Mouse (Mus musculus) urinary bladder, adult 2 months (tissue): ENCODE data around the gene Ushbp1. TPM values are rescaled to one million over a fixed set of nuclear protein-coding genes. Genes with fewer than 3 reads are reported as not detected.
"Not testable (repeated sequence)": the region's sequence is repeated elsewhere in the genome, so short reads cannot be mapped to it uniquely, and the experiment has no call there.

Experiments
- DNase-seq: peaks from one replicate; pipeline ENCODE4 v3.0.0; 2022; ENCODE audit warnings: low spot score
- polyA plus RNA-seq: library from polyadenylated mRNA; depleted of rRNA; stranded (reverse); fragments of >200 nt; gene quantifications from 2 replicates; pipeline ENCODE4 v1.2.3, GENCODE M21; 2012; rRNA removed

The Ushbp1 gene
- polyA plus RNA-seq, 1 experiment = 23.9 TPM

DNA sequence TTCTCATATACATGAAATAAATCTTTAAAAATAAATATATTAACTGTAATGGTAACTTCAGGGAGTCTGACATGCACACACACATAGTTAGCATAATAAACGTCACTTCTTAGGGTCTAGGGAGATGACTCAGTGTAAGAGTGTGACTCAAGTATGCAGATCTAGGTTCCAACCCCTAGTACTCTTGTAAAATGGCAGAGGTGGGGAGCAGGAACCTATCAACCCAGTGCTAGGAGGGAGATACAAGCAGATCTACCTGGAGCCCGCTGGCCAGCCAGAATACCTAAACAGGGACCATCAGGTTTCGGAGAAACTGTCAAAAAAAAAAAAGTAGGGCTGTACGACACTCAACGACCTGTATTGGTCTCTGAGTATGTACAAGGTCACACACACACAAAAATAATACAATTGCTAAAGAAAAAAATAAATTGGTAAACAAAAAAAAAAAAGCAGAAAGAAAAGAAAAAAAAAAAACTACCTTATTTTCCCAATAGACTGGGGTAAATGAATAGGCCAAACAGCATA, 24.8 kb downstream of the Ushbp1 start:
- no peak for DNase-seq

- no peak for DNase-seq
Measured at GRCm38 (mm10) chr8:71369040-71369718, 26.4 kb downstream of the Ushbp1 start.

DNA sequence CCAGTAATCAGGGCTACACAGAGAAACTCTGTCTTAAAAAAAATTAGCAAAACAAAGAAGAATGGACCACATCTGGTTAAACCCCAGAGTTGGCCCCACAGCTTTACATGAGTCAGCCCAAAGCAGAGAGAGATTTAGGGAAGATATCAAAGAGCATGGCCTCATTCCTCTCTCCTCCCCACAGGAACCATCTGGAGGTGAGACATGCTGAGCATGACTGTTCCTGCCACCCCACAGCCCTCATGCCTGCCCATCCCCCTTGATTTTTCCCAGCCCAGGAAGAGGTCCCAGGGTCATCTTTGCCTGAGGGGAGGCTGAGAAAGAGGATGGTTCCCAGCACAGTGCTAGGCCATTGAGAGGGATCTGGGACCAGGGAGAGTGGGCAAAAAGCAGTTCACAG, 27.2 kb downstream of the Ushbp1 start:
- no peak for DNase-seq

- DNase-seq = no peak
Measured at GRCm38 (mm10) chr8:71367529-71368176, 27.9 kb downstream of the Ushbp1 start.

GRCm38 (mm10) chr8:71366771-71367528, 28.7 kb downstream of the Ushbp1 start, which contains the start of gene Use1:
Use1 (plus strand) TSS chr8:71366848.
- peak; percentile 86 for DNase-seq

GRCm38 (mm10) chr8:71358026-71358425, 37.6 kb downstream of the Ushbp1 start:
- no peak for DNase-seq

- DNase-seq = no peak
Measured at GRCm38 (mm10) chr8:71351520-71351919, 44.1 kb downstream of the Ushbp1 start.

DNA sequence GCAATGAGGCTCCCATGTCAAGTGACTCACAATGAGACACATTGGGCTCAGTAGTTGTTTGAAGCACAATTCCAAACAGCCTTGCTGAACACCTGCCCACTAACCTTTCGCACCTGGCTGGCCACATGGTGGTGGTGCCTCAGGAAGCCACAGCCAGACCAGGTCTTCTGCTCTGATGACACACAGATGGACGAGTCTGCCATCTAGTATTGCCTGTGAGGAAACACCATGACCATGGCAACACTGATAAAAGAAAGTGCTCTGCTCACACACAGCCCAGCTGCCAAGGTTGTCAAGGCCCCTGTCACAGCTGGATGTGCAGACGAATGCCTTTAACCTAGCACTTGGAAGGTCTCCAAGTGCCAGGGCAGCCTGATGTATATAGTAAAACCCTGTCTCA, 44.5 kb downstream of the Ushbp1 start:
- DNase-seq = no peak

DNA sequence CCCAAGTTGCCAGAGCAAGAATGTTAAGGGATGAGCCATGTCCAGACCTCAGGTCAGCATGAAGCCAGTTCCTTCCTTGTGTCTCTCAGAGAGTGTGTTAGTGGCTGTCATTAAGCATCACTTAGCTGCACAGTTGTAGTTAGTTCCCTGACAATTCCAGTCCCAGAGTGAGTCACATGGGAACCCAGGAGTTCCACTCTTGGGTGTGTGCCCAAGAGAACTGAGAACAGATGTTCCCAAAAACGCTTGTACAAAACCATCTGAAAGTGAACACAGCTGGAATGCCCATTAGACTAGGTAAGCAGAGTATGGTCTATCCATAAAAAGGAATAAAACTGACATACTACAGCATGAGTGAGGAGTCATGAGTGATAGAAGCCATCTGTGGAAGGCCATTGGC, 49.0 kb downstream of the Ushbp1 start:
- no peak for DNase-seq

DNA sequence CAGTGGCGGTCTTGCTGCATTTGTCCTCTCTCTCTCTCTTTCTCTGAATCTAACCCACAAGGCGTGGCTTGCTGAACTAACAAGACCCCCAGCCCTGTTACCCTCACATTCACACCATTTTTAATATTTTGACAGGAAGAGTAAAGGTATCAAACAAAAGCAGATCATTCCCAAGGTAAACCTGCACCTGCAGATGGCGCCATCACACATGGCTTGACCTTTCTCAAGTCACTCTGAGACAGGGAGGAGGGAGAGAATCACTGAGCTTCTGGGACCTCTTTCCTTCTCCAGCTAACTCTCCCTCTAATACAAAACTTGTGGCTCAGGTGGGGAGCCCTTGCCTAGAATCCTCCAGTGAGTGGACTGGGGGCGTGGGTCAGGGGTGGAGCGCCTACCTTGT, 55.0 kb downstream of the Ushbp1 start:
- DNase-seq = no peak

- not testable (repeated sequence) for DNase-seq
Measured at GRCm38 (mm10) chr8:71337834-71338233, 57.8 kb downstream of the Ushbp1 start.

Other genes with a start within 250 kb of the Ushbp1 start
- gene Myo9b, start 123.1 kb downstream of the Ushbp1 start, polyA plus RNA-seq = 12.4 and 23.8 TPM in 2 replicates
- 7.6 and 8.4 TPM in 2 replicates for gene Haus8, start 122.9 kb downstream of the Ushbp1 start, polyA plus RNA-seq
- 218 and 244 TPM in 2 replicates for gene Use1, start 29.0 kb downstream of the Ushbp1 start, polyA plus RNA-seq
- gene Ocel1, start 24.5 kb downstream of the Ushbp1 start, polyA plus RNA-seq = 10.3 and 12.0 TPM in 2 replicates
- 65.7 and 75.0 TPM in 2 replicates for gene Nr2f6, start 13.8 kb downstream of the Ushbp1 start, polyA plus RNA-seq
- 87.3 and 92.4 TPM in 2 replicates for gene Babam1, start 1.1 kb upstream of the Ushbp1 start, polyA plus RNA-seq
- 1.9 and 2.6 TPM in 2 replicates for gene Ankle1, start 10.2 kb upstream of the Ushbp1 start, polyA plus RNA-seq
- 43.8 and 49.5 TPM in 2 replicates for gene Abhd8, start 67.9 kb upstream of the Ushbp1 start, polyA plus RNA-seq
- 38.5 and 45.3 TPM in 2 replicates for gene Mrpl34, start 69.2 kb upstream of the Ushbp1 start, polyA plus RNA-seq
- gene Dda1, start 73.4 kb upstream of the Ushbp1 start, polyA plus RNA-seq = 56.7 and 67.3 TPM in 2 replicates
- 22.1 and 23.9 TPM in 2 replicates for gene Ano8, start 90.2 kb upstream of the Ushbp1 start, polyA plus RNA-seq
- 21.9 and 25.5 TPM in 2 replicates for gene Gtpbp3, start 92.3 kb upstream of the Ushbp1 start, polyA plus RNA-seq
- 59.3 and 67.0 TPM in 2 replicates for gene Plvap, start 116.0 kb upstream of the Ushbp1 start, polyA plus RNA-seq
- gene Ccdc194, start 129.9 kb upstream of the Ushbp1 start, polyA plus RNA-seq = 0.12 TPM in 2 replicates
- gene Bst2, start 141.7 kb upstream of the Ushbp1 start, polyA plus RNA-seq = 110 and 117 TPM in 2 replicates
- 96.1 and 115 TPM in 2 replicates for gene Mvb12a, start 147.1 kb upstream of the Ushbp1 start, polyA plus RNA-seq
- gene Tmem221, start 163.1 kb upstream of the Ushbp1 start, polyA plus RNA-seq = 2.3 and 3.0 TPM in 2 replicates
- 0.01 and 0.04 TPM in 2 replicates for gene Nxnl1, start 170.8 kb upstream of the Ushbp1 start, polyA plus RNA-seq
- gene Slc27a1, start 173.1 kb upstream of the Ushbp1 start, polyA plus RNA-seq = 57.3 and 63.8 TPM in 2 replicates
- 41.7 and 60.4 TPM in 2 replicates for gene Pgls, start 196.4 kb upstream of the Ushbp1 start, polyA plus RNA-seq
- gene Fam129c, start 201.8 kb upstream of the Ushbp1 start, polyA plus RNA-seq = 3.1 and 3.7 TPM in 2 replicates
- gene Colgalt1, start 215.2 kb upstream of the Ushbp1 start, polyA plus RNA-seq = 124 and 144 TPM in 2 replicates